Mouse (Mus musculus) adipocyte (in vitro differentiated cells): ENCODE results near the gene Pih1d1.

Experiments
- DNase-seq: peaks from one replicate; pipeline ENCODE4 v3.0.0-alpha.2; 2016; ENCODE audit warnings: low spot score

Pih1d1 gene

DNA sequence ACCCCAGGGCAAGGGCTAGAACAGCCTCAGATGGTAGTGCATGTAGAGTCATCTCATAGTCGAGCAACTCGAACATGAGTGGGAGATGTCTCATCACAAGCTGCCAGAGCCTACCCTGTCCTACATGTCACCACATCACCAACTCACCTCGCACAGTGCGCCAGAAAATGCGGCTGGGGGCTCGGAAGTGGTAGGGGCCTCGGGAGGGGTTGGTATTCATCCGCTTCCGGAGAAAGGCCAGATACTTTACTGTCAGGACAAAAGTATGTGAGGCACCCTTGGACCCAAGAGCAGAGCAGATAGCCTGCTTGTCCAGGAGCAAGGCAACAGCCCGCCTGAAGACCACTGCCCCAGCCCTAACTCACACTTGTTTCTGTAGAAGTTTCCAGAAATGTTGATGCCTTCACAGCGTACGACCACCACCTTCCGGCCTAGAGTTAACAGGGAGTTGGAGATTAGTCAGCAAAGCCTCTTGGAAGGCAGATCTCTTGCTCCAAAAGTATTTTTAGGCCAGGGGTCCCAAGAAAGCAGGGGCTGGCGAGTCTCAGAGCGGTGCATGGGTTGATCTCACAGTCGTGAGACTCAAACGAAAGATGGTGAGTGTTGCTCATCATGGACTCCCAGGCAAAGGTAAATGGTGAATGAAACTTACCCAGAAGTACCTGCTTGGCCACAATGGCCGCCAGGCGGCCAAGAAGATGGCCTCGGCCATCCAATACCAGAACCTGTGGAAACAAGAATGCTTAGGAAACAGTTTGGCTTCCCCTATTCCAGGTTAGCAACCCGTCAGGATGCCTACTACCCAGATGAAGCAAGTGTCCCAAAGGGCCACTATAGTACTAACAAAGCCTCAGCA, 27.0 kb upstream of the Pih1d1 start:
- DNase-seq: peak; percentile 26

DNA sequence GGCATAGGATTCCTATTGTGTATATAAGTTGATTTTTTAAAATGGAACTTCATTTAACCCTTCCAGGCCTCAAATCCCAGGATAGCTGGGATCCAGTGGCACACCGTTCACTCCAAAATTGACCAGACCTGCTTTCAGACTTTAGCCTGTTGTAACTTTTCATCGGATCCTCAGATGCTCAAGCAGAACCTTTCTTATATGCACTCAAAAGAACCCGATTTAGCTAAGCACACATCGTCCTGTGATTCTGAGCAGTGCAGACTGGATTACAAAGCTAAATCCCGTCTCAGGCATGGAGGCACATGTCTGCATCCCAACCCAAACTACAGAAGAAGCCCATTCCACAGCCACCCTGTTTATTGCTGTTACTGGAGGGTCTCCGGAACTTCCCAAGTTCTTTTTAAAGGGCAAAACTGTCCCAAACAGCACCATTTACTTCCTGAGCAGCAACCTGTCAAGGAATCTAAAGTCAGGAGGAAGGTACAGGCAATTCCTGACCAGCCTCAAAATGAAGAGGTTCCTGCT, 26.3 kb upstream of the Pih1d1 start:
- no peak for DNase-seq

DNA sequence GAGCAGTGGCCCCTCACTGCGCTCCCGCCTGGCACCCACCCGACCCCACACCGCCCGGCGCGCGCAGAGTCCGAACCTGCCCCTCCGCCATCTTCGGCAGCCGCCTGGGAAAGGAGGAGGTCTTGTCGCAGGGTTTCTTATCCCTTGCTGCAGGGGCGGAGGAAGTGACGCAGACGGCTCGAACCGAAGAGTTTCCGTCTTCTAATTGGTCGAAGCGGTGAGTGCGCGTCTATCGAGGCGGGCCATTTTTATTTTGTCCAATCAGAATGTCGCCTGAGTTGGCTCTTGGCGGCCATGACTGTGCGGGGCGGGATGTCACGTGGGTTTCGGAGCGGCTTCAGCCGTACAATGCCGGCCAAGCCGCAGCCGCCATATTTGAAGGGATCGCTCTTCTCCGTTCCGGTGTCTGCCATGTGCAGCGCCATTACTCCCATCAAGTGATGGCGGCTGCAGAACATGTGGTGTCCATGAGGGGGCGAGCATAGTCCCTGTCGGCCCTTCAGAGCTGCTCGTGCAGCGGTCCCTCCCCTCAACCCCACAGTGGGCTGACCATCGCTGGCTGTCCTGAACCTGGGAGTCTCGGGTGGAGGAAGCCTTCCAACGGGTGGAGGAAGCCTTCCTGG, 25.4 kb upstream of the Pih1d1 start, which contains the start of gene Rpl13a:
TSS of gene Rpl13a (minus strand) at position 138 of the 623 bp plus-strand sequence.
- peak; percentile 98 for DNase-seq

DNA sequence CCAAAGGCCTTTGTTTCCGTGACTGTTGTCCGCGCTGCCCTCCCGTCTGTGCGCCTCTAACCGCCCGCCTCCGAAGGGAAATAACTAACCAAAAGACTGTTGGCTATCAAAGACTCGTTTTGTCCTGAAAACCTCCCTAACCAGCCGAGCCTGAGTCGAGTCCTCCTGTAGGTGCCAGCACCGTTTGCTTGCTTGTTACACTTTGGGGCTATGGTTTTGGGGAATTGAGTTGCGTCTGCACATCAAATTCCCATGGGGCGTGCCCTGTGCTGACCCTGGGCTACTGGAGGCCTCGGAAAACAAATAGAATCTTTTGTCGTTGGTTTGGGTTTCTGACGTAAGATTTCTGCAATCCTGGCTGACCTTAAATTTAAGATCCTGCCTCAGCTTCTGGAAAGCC, 24.8 kb upstream of the Pih1d1 start:
- DNase-seq: peak; percentile 76

DNA sequence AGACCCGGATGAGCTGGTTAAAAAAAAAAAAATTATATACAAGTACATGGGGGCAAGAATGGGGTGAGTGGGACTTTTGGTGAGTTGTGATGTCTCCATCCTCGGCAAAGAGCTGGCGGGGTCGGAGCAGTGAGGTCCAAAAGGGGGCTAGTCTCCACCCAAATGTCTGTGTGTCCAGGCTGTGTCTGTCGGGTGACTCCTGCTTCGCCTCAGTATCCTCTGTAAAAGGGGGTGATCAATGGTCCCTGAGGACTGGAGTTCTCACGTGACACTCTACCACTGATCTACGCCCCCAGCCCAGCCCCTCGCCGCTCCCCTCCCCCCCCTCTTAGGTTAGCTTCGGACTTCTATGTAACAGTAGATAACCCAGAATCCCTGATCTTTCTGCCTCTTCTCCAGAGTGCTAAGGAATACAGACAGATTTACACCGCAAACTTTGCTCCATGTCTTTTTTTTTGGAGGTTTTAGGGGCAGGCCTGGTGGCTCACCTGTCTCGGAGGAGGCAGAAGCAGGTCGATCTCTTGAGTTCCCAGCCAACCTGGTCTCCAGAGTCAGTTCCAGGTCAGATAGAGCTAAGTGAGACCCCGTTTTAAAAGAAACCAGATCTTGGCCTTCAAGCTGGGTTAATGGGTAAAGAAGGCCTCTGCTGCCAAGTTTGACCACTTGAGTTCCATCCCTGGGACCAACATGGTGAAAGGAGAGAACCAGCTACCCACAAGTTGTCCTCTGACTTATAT, 24.2 kb upstream of the Pih1d1 start:
- DNase-seq: no peak

DNA sequence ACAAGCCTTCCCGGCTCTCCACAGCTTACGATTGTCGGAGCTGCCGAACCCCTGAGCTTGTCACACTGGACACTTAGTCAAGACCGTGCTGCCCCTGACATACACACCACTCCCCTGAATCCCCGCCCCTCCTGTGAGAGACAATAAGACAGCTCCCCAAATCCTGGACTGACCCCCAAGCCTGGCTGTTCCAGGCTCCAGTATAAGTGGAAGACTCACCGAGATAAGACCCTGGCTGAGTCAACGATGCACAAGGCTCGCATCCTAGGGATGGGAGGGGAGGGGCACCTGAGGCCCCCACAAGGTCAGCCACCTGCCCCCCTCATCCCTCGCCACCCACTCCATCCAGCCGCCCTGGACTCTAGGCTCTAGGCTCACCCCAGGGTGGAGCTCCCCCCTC, 22.3 kb upstream of the Pih1d1 start:
- DNase-seq: no peak

DNA sequence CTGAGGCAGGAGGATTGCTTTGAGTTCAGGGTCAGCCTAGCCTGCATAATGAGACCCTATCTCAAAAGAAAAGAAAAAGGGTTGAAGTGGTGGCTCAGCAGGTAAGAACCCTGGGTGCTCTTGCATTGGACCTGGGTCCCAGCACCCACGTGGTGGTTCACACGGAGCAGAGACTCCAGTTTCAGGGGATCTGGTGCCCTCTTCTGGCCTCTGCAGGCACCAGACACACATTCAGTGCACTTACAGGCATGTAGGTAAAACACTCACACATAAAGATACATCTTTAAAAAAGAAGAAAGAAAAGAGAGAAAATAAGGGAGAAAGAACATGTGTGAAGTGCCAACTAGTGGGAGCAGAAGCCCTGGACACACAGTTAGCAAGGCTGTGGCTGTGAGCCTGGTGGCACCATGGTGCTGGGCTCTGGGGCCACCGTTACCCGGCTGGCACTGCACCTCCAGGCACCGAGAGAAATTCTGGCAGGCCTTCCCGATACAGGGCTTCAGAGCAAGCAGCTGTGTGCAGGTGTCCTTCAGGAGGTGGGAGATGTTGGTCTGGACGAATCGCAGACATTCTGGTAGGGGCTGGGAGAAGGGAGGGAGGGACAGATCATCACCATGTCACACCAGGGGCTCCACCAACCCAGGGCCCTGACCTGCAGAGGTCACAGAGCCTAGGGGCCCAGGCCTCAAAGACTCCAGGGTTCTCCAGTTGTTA, 20.5 kb upstream of the Pih1d1 start:
- DNase-seq: no peak

DNA sequence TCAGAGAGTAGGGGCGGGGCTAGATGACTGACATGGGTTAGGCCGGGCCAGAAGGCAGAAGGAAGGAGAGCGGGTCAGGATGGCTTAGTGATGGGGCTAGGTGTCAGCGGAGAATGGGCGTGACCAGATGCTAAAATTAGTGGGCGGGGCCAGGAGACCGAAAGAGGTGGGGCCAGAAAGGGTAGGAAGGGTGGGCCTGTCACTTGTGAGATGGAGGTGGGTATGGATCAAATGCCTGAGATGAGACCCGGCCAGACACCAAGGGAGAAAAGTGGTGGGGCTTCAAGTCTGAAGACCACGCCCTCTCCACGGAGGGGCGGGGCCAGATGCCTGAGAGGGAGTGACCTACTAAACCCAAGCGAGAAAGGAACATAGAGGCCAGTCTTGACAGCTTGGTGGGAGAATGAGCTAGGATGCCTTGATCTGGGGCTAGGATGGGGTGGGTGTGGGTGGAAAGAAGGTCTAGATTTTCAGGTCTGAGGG, 19.5 kb upstream of the Pih1d1 start:
- DNase-seq: no peak

DNA sequence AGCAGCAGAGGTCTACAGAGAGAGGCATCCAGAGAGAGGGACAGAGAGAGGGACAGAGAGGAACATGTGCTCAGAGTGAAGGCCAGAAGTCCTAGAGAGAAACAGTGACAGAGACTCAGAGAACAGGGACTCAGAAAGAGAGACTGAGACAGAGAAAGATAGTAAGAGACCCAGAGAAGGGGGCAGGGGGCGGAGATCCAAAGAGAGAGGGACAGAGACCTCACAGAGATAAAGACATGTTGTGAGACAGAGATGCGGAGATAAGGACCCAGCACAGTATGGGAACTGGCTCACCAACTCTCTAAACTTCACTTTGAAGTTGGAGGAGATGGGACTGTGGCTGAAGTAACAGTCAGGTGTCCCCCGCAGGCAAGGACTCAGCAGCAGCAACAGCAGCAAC, 18.7 kb upstream of the Pih1d1 start:
- no peak for DNase-seq

DNA sequence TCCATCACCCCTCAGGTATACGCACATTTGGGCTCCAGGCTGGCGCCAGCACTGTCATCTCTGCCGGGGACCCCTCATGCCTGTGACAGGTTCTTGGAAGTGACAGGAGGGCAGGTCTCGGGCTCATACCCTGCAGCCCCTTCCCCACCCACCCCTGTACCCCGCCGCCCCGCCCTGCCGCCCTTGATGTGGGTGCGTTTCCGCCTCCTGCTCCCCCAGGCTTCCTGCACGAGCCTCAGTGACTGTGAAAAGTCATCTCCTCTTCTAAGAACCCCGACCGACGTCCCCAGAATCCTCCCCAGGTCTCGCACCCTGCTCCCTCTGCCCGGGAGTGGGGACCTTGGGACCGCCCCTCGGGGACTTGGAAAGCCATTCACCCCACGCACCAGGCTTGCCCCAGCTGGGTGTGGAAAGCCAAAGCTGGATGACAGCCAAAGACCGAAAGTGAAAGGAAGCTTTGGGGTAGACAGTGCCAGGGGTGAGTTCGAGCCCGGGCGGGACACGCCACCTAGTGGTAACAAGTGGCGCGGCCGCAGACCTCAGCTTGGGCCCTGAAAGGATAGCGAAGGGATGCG, 18.0 kb upstream of the Pih1d1 start, which contains the start of the genes Gm45713 and Flt3l:
TSS of gene Gm45713 (minus strand) at position 239 of the 575 bp plus-strand sequence.
TSS of gene Flt3l (minus strand) at position 440 of the 575 bp plus-strand sequence.
- peak; percentile 91 for DNase-seq

DNA sequence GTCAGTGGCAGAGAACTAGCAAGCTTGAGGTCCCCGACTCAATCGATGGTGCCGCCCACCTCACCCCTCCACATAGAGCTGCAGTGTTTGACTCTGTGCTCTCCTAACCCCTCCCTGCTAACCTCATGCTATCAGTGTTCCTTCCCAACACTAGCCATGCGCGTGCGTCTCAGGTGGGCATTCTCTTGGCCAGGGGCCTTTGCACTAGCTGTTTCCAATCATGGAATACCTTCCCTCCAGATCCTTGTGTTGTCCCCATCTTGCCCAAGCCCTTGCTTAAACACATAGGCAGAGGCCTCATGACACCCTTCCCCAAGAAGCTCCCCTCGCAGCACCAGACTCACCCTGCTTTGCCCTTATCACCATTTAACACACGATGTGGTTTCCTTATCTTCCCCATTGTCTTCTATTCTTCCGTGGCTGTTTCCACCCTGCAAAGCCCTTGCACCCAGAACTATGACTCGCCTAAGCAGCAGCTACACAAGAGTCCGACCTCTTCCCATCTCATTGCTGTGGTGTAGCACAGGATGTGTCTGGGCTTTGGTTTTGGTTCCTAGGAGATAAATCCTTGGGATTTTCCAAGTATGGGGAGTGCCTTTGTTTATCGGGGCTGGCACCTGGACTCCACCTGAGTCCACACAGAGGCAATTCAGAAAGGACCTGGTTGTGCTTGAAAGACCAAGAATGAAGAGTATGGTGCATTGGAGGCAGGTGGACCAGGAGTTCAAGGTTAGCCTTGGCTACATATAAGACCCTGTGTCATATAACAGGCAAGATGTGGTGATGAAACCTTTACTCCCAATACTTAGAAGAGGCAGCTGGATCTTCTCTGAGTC, 16.7 kb upstream of the Pih1d1 start:
- DNase-seq: no peak

DNA sequence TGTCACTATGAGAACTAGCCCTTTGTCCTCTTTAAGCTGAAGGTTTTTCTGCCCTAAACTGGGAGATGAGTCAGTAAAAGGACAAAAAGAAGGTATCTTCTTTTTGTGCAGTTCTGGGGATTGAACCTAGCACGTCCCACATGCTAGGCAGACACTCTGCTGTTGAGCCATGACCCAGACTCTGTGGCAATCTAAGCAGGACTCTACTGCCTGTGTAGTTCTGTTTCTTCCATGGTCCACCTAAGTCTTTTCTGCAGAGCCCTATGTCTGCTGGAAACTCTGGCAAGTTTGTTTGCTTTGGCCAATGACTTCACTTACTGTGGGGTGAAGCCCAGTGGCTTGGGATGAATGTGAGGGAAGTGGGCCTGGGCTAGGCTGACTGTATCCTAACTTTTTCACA, 15.7 kb upstream of the Pih1d1 start:
- DNase-seq: peak; percentile 19

DNA sequence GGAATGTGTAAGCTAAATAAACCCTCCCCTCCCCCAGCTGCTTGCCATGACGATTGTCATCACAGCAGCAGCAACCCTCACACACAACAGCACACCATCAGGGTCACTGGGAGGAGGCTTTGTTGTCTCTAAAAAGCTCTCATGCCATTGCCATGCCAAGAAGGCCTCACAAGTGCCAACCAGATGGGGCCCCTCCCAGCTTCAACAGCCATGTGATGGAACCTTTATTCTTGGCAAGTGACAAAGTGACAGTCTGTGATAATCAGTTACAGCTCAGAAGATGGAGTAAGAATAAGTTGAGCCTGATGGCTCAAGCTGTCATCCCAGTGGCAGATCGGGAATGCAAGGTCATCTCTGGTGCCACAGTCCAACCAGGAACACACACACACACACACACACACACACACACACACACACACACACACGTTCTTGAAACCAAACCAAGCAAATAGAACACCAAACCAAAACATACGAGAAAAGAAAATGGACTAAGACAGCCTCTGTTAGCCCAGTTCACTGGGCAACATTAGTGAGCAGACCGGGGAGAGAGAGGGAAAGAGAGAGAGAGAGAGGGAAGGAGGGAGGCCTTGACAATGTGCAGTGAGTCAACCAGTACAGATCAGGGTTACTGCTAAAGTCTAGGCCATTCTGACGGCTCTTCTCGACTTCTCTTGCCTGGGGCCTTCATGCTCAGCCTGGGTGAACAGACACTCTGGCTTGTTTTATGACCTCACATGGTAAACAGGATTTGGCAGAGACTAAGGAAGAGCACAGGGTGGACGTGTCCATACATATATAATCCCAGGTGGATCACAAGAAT, 14.0 kb upstream of the Pih1d1 start:
- no peak for DNase-seq

DNA sequence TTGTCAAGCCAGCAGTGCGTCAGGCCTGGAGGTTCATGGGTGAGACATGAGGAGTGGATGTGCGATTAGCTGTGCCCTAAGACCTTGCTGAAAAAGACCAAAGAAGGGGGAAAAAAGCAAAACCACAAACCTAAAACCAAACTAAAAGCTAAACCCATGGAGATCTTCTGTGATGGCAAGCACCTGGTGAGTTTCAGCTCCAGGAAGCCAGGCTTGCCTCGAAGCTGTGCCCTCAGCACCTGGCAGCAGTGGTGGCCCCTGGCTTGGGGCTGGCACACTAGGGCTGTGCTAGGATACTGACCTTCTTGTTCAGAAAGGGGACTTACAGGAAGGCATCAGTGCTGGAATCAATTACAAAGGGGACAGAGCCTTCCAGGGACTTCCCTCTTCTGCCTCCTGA, 12.8 kb upstream of the Pih1d1 start:
- DNase-seq: no peak

DNA sequence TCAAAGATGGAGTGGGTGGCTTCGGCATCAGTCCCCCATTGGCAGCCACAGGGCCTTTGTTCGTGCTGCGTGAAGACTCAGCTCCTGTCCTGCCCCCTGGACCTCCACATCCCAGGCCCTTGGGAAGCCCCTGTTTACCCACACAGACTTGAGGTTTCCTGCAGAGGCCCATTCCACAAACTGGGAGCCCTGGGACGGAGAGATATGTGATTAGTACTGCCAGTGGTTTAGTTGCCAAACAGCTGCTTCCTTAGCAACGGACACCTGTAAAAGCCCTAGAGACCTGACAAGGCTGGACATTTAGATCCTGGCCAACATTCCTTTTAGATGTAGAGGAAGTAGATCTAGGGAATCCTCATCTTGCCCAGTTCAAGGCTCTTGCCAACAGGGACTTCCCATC, 12.2 kb upstream of the Pih1d1 start:
- DNase-seq: no peak

DNA sequence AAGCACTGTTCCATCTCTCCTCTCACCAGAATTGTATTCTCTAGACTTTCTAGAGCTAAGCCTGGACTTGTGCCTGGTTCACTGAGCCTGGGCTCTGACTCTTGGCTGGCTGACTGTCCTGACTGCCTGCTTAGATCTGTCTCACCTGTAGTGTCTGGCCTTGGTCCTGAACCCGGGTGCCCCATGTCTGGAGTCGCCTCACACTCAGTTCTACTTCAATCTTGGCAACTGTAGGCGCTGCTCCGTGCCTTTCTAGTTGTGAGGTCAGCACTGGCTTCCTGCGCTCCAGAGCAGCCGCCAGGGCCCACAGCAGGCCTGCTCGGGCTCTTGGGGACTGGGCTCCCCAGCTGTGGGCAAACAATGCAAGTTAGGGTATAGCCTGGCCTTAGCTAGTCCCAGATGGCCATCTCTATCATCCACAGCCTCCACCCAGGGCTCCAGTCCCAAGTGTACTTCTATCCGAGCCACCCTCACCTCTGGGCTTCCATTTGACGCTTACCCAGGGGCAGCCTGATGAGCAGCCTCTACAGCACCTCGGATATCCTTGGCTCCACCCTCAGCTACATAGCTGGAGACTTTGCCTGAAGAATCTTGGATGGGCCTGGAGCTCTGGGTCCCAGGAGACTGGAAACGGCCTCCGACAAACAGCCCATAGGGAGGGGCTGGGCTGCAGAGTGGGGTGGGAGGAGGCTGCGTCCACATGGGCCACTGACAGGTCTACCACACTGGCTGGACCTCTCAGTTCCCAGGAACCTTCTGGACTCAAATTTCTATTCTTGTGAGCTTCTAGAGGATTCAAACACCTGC, 9.5 kb upstream of the Pih1d1 start:
- DNase-seq: no peak

DNA sequence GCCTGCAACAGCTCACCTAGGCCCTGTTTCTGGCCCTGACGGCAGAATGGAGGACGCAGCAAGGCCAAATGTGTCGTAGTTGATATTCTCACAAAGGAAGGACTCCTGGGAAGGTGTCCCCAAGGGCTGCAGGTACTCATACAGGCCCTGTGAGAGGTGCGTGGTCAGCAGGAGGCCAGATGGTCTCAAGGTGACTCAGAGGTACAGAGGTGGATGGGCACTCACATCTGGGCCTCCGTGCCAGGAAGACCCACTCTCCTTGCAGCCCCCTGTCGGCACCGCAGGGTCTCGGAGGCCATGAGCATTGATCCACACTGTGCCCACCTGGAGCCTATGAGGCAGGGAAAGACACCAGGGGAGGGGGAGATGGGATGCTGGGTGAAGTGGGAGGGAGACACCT, 8.6 kb upstream of the Pih1d1 start:
- DNase-seq: no peak

DNA sequence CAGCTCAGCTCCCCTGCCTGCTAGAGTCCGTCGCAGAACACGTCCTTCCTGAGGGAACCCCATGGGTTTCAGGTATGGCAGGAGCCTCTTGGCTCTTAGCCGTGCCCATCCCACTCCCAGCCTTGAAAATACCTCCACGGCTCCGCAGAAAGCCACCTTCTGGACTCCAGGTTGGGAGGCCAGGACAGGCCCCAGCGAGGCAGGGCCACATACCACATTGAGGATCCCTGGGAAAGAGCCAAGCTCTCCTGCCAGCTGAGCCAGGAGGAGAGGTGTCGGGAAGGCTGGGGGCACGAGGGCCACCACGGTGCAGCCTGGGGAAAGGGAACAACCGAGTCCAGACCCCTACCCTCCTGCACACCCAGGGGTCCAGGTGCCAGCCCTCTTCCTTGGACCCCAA, 6.8 kb upstream of the Pih1d1 start:
- DNase-seq: no peak

DNA sequence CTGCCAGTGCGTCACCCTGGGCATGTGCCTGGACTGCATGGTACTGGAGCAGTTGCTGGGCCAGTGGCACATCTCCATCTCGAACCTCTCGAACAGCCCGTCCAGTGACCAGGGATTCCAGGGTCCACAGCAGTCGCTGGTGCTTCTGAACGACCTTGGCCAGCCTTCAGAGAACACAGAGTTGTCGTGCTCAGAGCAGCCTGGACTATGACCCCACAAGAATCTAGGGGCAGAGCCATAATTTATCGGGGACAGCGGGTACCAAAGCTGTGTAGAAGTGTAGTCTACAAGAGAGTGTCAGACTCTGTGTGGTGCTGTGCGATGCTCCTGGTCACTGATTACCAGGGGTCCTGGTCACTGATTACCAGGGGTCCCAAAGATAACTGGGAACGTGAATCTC, 6.2 kb upstream of the Pih1d1 start:
- no peak for DNase-seq
